Mouse (Mus musculus): ENCODE results near the gene Vps50.

DNA sequence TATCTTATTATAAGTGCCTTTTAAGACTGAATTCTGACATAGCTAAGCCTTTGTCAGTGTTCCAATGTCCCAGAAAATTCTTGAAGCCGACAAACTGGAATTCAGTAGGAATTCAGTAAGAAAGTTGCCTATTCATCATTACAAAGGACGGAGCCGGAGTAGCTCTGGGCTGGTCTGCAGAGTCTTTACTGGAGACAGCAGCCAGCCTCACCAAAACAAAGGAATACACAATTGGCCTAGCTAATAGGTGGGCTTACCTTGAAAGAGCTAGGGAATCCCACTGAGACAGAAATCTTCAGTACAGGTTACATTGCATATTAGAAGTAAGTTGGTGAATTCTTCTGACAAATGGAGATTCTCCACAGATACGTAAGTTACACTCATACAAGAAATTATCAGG, 59.0 kb downstream of the Vps50 start:
- TF ChIP-seq EP300 (IDR thresholded peaks at IDR 0.05; ENCODE audit: insufficient read depth, low read depth, low read length), result no peak
- no peak for TF ChIP-seq POLR2A (IDR thresholded peaks at IDR 0.05; ENCODE audit: insufficient read depth, low read depth, low read length)

All from heart, adult 2 months (tissue).